Mouse (Mus musculus): ENCODE measurements around the gene Cavin1.

Cavin1 gene

DNA sequence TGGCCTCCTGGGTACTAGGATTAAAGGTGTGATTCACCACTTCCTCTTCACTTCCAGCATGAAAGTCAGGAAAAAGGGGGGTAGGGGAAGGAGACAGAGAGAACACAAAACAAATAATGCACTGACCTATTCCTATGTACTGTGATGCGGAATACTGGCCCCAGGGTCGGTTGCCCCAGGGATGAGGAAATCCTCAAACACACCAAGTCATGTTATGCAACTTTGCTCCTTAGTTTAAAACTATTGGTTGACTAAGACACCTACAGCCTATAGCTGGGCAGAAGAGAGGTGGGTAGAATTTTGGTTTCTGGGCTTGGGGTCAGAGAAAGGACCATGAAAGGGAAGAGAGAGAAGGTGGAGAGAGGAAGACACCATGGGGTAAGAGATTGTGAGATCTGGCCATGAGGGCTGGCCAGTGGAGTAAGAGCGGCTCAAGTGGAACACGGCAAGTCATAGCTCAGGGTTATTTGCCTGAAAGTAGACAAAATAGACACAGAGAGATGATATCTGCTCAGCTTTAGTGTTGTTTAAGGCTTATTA, 54.2 kb downstream of the Cavin1 start:
- no peak for DNase-seq (ENCODE audit: extremely low spot score, low spot score)

DNA sequence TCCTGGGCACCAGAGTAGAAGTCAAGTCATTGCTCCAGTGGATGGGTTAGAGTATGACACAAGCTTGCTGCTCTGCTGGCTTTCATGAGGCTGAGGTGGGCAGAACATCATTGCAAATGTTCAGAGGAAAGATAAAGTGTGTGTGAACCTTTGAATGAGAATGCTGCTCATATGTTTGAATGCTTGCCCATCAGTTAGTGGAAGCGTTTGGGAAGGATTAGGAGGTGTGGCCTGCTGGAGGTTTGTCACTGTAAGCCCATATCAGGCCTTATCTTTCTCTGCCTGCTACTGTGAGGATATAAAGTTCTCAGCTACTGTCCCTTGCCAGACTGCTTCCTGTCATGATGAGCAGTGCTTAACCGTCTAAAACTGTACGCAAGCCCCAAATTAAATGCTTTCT, 55.6 kb downstream of the Cavin1 start:
- no peak for DNase-seq (ENCODE audit: extremely low spot score, low spot score)

DNA sequence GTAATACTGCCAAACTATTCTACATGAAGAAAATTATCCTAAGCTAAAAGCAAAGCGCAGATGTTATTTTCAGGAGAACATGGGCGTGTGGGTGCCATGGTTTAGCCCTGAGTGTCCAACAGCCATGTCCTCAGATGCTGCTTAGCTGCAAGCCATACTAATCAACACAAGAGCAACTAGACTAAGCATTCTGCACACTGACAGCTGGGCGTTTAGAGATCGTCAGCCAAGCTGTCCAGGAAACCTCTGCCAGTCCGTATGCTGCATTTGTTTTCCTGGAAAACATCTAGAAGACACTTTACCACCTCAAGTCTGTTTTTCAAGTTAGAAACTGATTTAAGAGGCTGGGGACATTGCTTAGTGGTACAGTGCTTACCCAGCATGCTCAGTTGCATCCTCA, 56.3 kb downstream of the Cavin1 start:
- no peak for DNase-seq (ENCODE audit: extremely low spot score, low spot score)

DNA sequence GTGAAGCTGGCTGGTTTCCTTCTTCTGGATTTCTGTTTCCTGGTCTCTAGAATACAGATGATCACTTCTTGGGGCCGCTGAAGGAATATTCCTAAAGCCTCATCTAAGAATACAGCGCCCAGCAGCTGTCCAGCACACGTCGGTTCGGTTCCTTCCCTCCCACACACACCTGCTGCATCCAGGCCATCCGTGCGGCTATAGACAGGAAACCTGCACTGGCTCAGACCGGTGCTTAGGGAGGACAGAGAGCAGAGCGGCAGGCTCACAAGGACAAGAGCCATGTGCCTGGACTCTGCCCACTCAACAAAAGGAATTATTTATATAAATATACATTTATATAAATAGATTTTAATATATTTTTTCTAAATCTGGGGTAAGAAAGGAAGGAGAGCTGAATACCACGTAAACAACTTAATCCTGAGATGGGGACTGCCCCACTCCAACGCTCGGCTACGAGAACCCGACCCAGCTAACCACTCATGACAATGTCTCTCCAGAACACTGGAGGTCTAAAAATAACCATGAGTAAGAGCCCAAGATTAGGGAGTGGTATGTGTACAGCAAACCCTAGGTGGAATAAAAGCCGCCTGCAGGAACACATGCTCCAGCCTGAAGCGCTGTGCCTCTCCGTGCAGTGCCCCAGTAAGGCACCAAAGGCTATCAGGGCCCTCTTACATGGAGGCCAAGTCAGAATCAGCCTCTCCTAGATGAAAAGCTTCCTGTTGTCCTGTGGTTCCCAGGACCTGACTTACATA, 58.1 kb downstream of the Cavin1 start:
- DNase-seq (ENCODE audit: extremely low spot score, low spot score) = no peak

DNA sequence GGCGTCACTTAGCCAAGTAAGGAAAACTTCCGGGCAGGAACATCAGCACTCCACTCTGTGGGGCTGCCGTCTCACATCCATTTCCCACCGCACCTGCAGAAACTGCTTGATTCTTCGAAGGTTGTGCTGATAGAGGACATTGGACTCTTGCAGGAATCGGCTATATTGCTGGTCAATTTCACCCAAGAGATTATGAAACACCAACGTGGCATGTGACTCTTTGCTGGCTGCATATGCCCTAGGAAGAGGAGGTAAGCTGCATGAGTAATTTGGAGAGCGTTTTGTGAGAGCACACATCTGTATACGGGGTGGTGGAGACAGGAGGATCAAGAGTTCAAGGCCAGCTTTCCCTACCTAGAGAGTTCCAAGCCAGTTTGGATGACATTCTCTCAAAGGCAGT, 62.1 kb downstream of the Cavin1 start:
- DNase-seq (ENCODE audit: extremely low spot score, low spot score) = no peak

DNA sequence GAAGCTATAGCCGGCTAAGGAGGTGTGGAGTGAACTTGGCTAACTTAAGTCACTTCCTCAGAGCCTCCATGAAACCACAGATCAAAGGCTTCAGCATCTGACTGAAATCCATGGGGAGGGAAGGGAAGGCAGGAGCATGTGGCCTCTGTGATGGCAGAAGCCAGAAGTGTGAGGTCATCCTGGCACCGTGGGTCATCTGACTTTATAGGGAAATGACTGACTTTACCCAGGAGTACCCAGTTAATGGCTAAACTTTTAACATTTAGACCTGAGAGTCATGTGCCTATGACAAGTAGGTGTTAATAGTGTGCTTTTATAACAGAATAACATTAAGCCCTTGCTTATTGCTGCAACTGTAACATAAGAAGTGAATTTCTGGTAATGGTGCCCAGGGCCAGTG, 62.6 kb downstream of the Cavin1 start:
- no peak for DNase-seq (ENCODE audit: extremely low spot score, low spot score)

DNA sequence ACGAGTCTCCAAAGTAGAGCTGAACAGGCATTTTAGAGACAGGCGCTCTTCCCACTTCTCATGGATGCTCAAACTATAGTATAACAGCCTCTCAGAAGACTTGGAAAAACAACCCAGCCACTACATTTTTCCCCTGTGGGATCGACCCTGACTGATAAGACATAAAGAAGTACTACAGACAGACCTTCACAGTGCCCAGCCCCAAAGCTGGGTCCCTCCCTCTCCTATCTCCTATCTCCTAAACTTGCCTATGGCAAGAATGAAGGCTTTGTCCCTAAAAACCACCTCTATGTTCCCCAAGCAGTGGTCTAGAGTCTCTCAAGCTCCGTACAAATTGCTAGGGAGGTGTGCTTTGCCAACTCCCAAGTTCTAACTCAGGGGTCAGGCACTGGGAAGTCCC, 63.8 kb downstream of the Cavin1 start:
- DNase-seq (ENCODE audit: extremely low spot score, low spot score) = no peak

Measured in neural tube, embryonic 10.5 days (tissue).